Mouse (Mus musculus): ENCODE results near the gene Rgl2.
"Not testable (repeated sequence)": the region's sequence is repeated elsewhere in the genome, so short reads cannot be mapped to it uniquely, and the experiment has no call there.

The Rgl2 gene

GRCm38 (mm10) chr17:33951021-33951946, 21.9 kb downstream of the Rgl2 start, which contains the start of gene B3galt4:
TSS of gene B3galt4 (minus strand) at chr17:33951488.
- DNase-seq = peak; percentile 73

DNA sequence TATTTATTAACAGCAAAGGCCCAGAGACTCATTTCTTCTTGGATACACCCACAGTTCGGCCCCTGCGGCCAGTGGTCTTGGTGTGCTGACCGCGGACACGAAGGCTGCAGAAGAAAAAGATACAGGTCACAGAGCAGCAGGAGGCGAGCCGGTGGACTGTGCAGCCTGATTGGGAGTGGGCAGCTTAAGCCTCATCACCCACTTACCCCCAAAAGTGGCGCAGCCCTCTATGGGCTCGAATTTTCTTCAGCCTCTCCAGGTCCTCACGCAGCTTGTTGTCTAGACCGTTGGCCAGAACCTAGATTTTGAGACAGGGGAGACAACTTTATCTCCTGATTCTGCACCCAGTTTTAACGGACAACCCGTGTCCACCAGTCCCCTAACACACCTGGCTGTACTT, 22.7 kb downstream of the Rgl2 start:
- DNase-seq = not testable (repeated sequence)

DNA sequence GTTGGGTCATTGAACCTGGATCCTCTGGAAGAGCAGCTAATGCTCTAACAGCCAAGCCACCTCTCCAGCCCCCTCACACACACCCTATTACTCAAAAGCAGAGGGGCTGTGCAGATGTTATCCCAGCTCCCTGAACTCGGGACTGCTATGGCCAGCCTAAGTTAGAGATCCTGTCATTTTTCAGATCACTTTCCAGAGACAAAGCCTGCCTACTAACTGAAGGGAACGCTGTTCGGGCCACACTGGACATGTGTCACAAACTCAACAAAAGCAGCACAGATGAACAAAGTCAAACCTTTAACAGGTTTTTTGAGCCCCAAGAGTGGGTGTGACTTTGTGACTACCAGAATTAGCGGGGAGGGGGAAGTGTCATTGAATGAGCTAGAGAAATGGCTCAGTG, 23.5 kb downstream of the Rgl2 start:
- no peak for DNase-seq

DNA sequence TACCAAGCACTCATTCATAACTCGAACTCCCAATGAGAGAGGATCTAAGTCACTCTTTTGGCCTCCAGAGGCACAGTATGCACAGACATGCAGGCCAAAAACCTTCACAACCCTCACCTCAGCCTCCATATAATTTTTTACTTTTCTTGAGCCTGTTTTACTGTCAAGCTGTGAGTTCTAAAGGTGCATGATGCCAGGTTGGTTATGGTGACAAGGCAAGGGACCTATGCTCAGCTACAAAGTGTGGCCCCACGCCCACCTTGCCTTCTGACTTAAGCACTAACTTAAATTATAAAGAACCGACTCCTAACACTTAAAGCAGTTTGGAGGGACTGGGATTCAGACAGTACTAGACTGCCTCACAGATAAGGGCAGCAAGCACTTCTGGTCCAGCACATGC, 24.0 kb downstream of the Rgl2 start:
- DNase-seq = no peak

- no peak for DNase-seq
Observed at GRCm38 (mm10) chr17:33953961-33954565, 24.7 kb downstream of the Rgl2 start.

GRCm38 (mm10) chr17:33954646-33955554, 25.6 kb downstream of the Rgl2 start:
- no peak for DNase-seq

- DNase-seq = peak; percentile 95
Observed at GRCm38 (mm10) chr17:33955555-33956214, 26.3 kb downstream of the Rgl2 start, which contains the start of the genes Vps52 and Rps18. TSS of gene Vps52 (plus strand) at chr17:33955812. TSS of gene Rps18 (minus strand) at chr17:33956001.

GRCm38 (mm10) chr17:33956336-33956735, 27.0 kb downstream of the Rgl2 start:
- DNase-seq = no peak

- DNase-seq = no peak
Observed at GRCm38 (mm10) chr17:33957493-33957892, 28.1 kb downstream of the Rgl2 start.

DNA sequence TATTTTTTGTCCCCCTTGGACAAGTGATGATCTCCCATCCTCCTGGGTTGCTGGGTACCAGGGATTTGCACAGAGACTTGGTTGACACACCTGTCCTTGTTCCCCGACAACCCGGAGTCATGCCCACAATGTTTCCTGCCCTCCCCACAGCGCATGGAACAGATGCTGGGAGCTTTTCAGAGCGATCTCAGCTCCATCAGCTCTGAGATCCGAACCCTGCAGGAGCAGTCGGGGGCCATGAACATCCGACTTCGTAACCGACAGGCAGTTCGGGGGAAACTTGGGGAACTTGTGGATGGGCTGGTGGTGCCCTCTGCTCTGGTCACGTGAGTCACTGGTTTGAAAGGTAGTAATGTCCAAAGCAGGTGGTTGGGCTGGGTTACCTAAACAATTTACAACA, 29.1 kb downstream of the Rgl2 start:
- no peak for DNase-seq

DNA sequence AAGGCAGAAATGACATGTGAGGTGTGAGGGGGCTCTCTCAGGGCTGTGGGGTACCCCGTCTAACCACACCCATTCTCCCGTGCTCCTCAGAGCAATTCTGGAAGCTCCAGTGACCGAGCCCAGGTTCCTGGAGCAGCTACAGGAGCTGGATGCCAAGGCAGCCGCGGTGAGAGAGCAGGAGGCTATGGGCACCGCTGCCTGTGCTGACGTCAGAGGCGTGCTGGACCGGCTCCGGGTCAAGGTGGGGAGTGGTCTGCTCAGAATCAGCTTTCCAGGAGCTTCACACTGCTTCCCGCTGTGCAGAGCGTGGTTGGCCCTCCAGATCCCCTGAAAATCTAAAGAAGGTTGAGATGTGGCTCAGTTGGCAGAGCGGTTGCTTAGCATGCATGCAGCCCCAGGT, 29.8 kb downstream of the Rgl2 start:
- no peak for DNase-seq

- no peak for DNase-seq
Observed at GRCm38 (mm10) chr17:33959948-33960347, 30.6 kb downstream of the Rgl2 start.

DNA sequence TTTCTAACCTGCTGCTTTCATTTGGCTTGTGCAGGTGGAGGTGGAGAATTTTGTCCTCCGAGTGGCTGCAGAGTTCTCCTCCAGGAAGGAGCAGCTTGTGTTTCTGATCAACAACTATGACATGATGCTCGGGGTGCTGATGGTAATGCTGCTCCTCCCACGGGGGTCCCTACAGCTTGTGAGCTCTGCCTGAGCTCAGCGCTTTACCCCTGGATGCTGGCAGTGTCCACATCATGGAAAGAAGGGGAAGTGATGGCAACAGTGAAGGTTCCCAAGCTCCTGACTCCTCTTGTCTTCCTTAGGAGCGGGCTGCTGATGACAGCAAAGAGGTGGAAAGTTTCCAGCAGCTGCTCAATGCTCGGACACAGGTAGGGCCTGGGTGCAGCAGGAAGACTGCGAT, 33.5 kb downstream of the Rgl2 start:
- DNase-seq = no peak

DNA sequence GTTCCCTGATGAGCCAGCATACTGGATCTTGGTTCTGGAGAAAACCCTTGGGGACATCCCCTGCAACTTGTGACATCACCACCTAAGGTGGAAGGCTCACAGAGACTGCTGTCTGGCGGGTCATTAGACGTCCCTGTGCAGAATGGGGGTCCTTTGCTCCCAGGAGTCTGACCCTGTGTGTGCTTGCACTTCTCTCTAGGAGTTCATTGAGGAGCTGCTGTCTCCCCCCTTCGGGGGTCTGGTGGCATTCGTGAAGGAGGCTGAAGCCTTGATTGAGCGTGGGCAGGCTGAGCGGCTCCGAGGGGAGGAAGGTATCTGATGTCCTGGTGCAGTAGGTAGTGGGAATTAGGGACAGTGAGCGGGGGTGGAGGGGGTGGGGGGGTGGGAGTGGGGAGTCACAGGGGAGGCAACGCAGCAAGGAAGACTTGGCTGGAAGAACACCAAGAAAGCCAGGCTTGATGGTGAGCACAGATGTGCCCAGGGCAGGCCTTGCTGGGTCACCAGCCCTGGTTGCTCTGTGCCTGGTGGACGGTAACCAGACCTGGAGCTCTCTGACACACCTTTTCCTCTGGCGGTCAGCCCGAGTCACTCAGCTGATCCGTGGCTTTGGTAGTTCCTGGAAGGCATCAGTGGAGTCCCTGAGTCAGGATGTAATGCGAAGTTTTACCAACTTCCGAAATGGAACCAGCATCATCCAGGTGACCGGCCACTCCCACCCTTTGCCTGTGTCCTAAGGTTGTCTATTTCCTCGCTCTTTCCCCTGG, 35.9 kb downstream of the Rgl2 start:
- DNase-seq = no peak

DNA sequence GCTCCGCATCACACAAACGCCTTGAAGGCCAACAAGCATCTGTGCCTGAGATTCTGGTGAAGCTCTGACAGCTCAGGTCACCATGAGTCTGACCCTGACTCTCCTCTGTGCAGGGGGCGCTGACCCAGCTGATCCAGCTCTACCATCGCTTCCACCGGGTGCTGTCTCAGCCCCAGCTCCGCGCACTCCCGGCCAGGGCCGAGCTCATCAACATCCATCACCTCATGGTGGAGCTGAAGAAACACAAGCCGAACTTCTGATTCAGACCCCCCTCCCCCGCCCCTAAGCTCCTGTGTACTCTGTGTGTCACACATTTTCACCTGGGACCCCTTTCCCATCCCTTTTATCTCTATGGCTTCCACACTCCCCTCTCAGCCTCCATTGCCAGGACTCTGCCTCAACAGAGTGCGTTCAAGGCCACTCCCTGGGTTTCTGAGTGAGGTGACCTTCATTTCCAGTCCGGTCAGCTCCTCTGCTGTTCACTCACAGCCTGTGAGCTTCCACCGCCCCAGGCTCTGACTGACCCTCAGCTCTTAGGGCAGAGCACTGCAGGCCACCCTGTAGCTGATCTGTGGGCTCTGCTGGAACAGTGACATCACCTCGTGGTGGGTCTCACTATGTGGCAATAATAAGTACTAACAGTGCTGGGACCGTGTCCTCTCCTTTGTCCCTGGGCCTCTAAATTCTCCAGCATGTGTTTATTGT, 36.7 kb downstream of the Rgl2 start:
- DNase-seq = no peak

- peak; percentile 90 for DNase-seq
Observed at GRCm38 (mm10) chr17:33968489-33968888, 39.1 kb downstream of the Rgl2 start.

DNA sequence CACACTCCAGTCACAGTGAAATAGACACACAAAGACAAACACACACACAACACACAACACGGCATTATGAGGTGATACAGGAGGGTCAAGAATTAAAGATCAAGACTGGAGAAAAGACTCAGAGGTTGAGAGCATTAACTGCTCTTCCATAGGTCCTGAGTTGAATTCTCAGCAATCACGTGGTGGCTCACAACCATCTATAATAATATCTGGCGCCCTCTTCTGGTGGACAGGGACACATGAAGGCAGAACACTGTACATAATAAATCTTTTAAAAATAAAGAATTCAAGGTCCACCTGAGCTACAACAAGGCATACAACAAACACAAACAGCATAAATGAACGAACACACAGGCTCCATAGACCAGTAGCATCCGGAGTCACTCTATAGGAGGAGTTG, 39.6 kb downstream of the Rgl2 start:
- no peak for DNase-seq

DNA sequence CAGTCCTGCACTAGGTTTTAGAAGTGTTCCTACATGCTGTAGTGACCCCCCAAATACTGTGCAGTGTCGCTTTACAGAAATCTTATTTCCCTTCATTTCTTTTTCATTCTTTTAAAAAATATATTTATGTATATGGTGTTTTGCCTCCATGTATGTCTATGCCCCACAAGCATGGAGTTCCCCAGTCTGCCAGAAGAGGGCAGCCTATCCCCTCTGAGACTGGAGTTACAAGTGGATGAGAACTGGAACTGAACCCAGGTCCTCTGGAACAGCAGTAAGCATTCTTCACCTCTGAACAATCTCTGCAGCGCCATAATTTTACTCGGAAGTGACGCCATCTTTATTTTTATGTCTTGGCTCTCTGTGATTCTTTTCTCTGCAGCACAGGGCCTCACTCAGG, 40.1 kb downstream of the Rgl2 start:
- no peak for DNase-seq

DNA sequence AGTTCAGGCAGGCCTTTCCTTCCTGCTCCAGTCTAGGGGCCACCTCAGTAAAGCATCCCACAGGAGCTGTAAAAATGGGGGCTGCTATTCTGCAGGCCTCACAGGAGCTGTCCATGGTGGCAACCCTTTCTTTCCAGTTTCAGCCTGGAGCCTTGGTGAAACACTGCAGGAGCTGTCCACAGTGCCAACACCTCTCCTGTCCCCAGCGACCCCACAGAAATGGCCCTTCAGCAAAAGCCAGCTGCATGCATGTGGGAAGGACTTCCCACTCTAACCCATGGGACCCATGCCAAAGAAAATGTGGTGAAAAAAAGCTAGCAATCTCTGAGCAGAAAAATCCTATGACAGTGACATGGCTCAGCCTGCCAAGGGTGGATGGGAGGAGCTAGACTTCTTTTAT, 43.3 kb downstream of the Rgl2 start:
- no peak for DNase-seq

GRCm38 (mm10) chr17:33973572-33973971, 44.2 kb downstream of the Rgl2 start:
- DNase-seq = no peak

Measured in kidney, adult 18-20 months (tissue).